Mouse (Mus musculus) forebrain, postnatal 0 days (tissue): ENCODE measurements around the gene Prrg3. TPM values are rescaled to one million over a fixed set of nuclear protein-coding genes. Genes with fewer than 3 reads are reported as not detected.
A peak's percentile ranks its signal among the peaks of the same experiment; 100 is the strongest.
"Not testable (repeated sequence)": the region's sequence is repeated elsewhere in the genome, so short reads cannot be mapped to it uniquely, and the experiment has no call there.

Experiments used
- ATAC-seq: fragments of 200-750 bp; cut with Nextera tagmentation; 2 replicates; pipeline ENCODE4 v1.8.0; 2017; ENCODE audit warnings: mild to moderate bottlenecking, moderate library complexity
- DNase-seq: peaks from one replicate; pipeline ENCODE4 v3.0.0-alpha.2; 2015
- H3K27ac ChIP-seq: fragments of 300-500 bp; sonication (generic); 2 replicates; pipeline ENCODE4 v1.5.1; 2014; ENCODE audit warnings: low read depth, mild to moderate bottlenecking, antibody characterized with exemption, low read length, moderate library complexity, mixed read lengths
- H3K27me3 ChIP-seq: fragments of 300-500 bp; sonication (generic); 2 replicates; pipeline ENCODE4 v1.6.1; 2014; ENCODE audit warnings: mild to moderate bottlenecking, low read length, mixed read lengths; ENCODE audit not compliant: insufficient read depth
- H3K36me3 ChIP-seq: fragments of 300-500 bp; sonication (generic); 2 replicates; pipeline ENCODE4 v1.6.1; 2014; ENCODE audit warnings: mild to moderate bottlenecking, moderate library complexity; ENCODE audit not compliant: insufficient read depth
- H3K4me1 ChIP-seq: fragments of 300-500 bp; sonication (generic); 2 replicates; pipeline ENCODE4 v1.6.1; 2014; ENCODE audit warnings: antibody characterized with exemption; ENCODE audit not compliant: insufficient read depth
- H3K4me2 ChIP-seq: fragments of 300-500 bp; sonication (generic); 2 replicates; pipeline ENCODE4 v1.6.1; 2014; ENCODE audit warnings: low read depth, mild to moderate bottlenecking, moderate library complexity
- H3K4me3 ChIP-seq: fragments of 300-500 bp; sonication (generic); 2 replicates; pipeline ENCODE4 v1.5.1; 2014; ENCODE audit warnings: low read depth, low read length, mixed read lengths
- H3K9ac ChIP-seq: fragments of 300-500 bp; sonication (generic); 2 replicates; pipeline ENCODE4 v1.6.1; 2014; ENCODE audit warnings: mild to moderate bottlenecking
- H3K9me3 ChIP-seq: fragments of 300-500 bp; sonication (generic); 2 replicates; pipeline ENCODE4 v1.6.1; 2016; ENCODE audit warnings: low read length
- CTCF ChIP-seq: sonication (generic); IDR thresholded peaks from 2 replicates; pipeline ENCODE4 v1.5.1; 2016; ENCODE audit warnings: antibody characterized with exemption, control low read depth, low read depth
- WGBS: fragments of 180-500 bp; shearing (Covaris S2); extraction: QIAGEN DNeasy Blood & Tissue Kit; methylation state at CpG from one replicate; pipeline ENCODE4 v1.1.7; 2014; 5-methylcytosine and 5-hydroxymethylcytosine counted together
- polyA plus RNA-seq: library from polyadenylated mRNA; unstranded; fragments of >200 nt; fragmentation: Nextera tagmentation; extraction: Ambion mirVana; gene quantifications from 2 replicates; pipeline ENCODE4 v1.2.1, GENCODE M21; 2015
- total RNA-seq: library from RNA; depleted of rRNA; stranded (reverse); fragments of >200 nt; gene quantifications from 2 replicates; pipeline ENCODE4 v1.2.3, GENCODE M21; 2014

Prrg3 gene
- total and polyA plus RNA-seq, 2 experiments from 2014 or later = 7.5 to 16.9 TPM

- no peak for ATAC-seq
- Histone ChIP-seq H3K4me3 (no peak within 1 kb of the TSS), H3K4me1 (no peaks in the 10 kb centered on the region), H3K36me3 (no peaks in the 10 kb centered on the region), H3K9ac (no peak within 1 kb of the TSS), H3K4me2 (no peak within 1 kb of the TSS), H3K27ac (no peak within 1 kb of the TSS), H3K27me3 (no peaks in the 10 kb centered on the region), H3K9me3 (no peaks in the 10 kb centered on the region)
- TF ChIP-seq CTCF = no peak
- 88% methylated on average over 2 of the region's 2 CpGs for WGBS
- DNase-seq = no peak
These were observed 10.3 kb downstream of the Prrg3 start, which contains the start of gene Fate1 for GRCm38 (mm10) chrX:71972686-71973085. Gene Fate1 (plus strand): TSS chrX:71972986.

DNA sequence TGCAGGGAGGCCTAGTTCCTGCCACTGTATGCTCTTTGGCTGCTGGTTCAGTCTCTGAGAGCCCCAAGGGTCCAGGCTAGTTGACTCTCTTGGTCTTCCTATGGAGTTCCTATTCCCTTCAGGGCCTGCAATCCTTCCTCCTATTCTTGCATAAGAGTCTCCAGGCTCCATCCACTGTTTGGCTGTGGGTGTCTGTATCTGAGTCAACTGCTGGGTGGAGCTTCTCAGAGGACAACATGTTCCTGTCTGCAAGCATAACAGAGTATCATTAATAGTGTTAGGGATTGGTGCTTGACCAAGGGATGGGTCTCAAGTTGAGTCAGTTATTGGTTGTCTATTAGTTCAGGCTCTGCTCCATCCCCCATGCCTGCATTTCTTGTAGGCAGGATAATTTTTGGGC, 15.3 kb downstream of the Prrg3 start:
- not testable (repeated sequence) for H3K4me2 ChIP-seq, H3K27ac ChIP-seq, H3K4me1 ChIP-seq, H3K9me3 ChIP-seq, H3K4me3 ChIP-seq, DNase-seq, ATAC-seq, H3K36me3 ChIP-seq, H3K27me3 ChIP-seq, H3K9ac ChIP-seq

GRCm38 (mm10) chrX:71980443-71980842, 18.0 kb downstream of the Prrg3 start:
- no peak for TF ChIP-seq CTCF
- Histone ChIP-seq H3K4me2 (no peak overlapping the region), H3K36me3 (no peaks in the 10 kb centered on the region), H3K4me1 (no peaks in the 10 kb centered on the region), H3K27ac (no peak overlapping the region), H3K9ac (no peak overlapping the region), H3K9me3 (no peaks in the 10 kb centered on the region), H3K4me3 (no peak overlapping the region), H3K27me3 (no peaks in the 10 kb centered on the region)
- 80% methylated on average over 3 of the region's 3 CpGs for WGBS
- ATAC-seq = no peak
- no peak for DNase-seq

DNA sequence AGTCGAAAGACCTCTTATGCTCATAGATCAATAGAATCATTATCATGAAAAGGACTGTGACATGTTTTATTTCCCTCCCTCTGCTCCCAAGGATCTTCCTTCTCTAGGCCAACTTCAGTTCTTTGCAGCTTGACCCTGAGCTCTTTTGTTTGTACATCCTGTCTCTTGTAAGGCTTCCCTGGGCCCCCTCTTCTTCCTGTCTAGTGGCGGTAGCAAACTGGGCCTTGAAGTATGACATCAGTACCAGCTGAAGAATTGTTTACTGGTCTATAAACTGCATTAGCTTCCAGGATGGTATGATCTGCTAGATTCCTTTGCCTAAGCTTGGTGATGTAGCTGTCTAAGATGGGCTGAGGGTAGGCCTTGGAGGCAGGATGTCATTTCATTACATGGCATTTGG, 18.9 kb downstream of the Prrg3 start:
- H3K4me1 ChIP-seq = no peaks in the 10 kb centered on the region
- H3K27me3 ChIP-seq = no peaks in the 10 kb centered on the region
- no peak overlapping the region for H3K4me3 ChIP-seq
- 76% methylated on average over 2 of the region's 2 CpGs for WGBS
- DNase-seq (no peak), ATAC-seq (no peak)
- no peaks in the 10 kb centered on the region for H3K36me3 ChIP-seq
- no peak overlapping the region for H3K27ac ChIP-seq
- no peak overlapping the region for H3K4me2 ChIP-seq
- no peak for TF ChIP-seq CTCF
- no peaks in the 10 kb centered on the region for H3K9me3 ChIP-seq
- no peak overlapping the region for H3K9ac ChIP-seq

- H3K9me3 ChIP-seq = no peaks in the 10 kb centered on the region
- ATAC-seq = no peak
- no peaks in the 10 kb centered on the region for H3K36me3 ChIP-seq
- no peak for DNase-seq
- no peak for TF ChIP-seq CTCF
- no peaks in the 10 kb centered on the region for H3K4me1 ChIP-seq
- no peak overlapping the region for H3K9ac ChIP-seq
- H3K27ac ChIP-seq = no peak overlapping the region
- no peak overlapping the region for H3K4me2 ChIP-seq
- WGBS = 62% methylated on average over 2 of the region's 2 CpGs
- no peak overlapping the region for H3K4me3 ChIP-seq
- H3K27me3 ChIP-seq = no peaks in the 10 kb centered on the region
These were observed 20.8 kb downstream of the Prrg3 start for GRCm38 (mm10) chrX:71983205-71983604.

DNA sequence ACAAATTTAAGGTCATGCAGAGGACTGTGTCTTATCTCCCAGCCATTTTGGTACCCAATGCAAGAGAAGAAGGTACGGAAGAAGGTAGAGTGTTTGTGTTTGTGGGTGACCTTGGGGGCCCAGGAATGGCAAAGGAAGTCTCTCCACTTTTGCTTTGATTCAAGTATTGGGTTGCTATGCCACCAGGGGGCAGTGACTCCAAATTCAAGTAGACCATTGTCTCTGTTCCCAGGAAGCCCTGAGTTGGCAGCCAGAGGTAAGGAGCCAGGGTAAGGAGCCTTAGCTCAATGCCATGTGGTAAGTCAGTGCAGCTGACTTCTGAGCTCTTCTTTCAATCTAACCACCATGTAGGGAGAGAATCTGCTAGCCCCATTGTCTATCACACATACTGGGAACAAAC, 21.4 kb downstream of the Prrg3 start:
- WGBS = 72% methylated on average over 1 of the region's 1 CpGs
- no peaks in the 10 kb centered on the region for H3K27me3 ChIP-seq
- H3K9ac ChIP-seq = no peak overlapping the region
- H3K4me1 ChIP-seq = no peaks in the 10 kb centered on the region
- 0 out of 2 replicates have a peak, but pooled peaks have one; percentile 8 for TF ChIP-seq CTCF
- no peak overlapping the region for H3K4me3 ChIP-seq
- no peak for DNase-seq
- H3K27ac ChIP-seq = no peak overlapping the region
- H3K4me2 ChIP-seq = no peak overlapping the region
- H3K9me3 ChIP-seq = no peaks in the 10 kb centered on the region
- ATAC-seq = no peak
- H3K36me3 ChIP-seq = no peaks in the 10 kb centered on the region

DNA sequence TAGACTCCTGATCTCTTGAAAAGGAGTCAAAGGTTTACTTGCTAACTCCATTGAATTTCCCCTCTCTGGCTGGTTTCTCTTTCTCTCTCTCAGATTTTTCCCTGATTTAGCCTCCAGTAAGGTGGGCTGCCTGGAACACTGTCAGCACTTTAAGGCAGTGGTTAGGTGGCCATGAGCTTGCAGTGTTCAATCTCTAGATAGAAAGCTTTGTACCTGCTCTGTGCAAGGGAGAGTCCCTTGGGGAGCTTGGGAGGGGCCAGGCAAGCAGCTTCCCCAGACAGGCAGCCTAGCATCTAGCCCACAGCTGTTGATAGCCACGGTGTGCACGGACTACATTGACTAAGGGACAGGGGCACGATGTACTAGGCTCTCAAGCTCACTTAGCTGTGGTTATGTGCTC, 29.1 kb downstream of the Prrg3 start, which contains the start of gene Cnga2:
TSS of gene Cnga2 (plus strand) at position 301 of the 400 bp plus-strand sequence.
- WGBS = 79% methylated on average over 3 of the region's 3 CpGs
- H3K4me3 ChIP-seq = no peak within 1 kb of the TSS
- ATAC-seq (no peak), DNase-seq (no peak)
- no peak within 1 kb of the TSS for H3K4me2 ChIP-seq
- TF ChIP-seq CTCF = no peak
- H3K9me3 ChIP-seq = no peaks in the 10 kb centered on the region
- no peaks in the 10 kb centered on the region for H3K4me1 ChIP-seq
- no peaks in the 10 kb centered on the region for H3K36me3 ChIP-seq
- H3K9ac ChIP-seq = no peak within 1 kb of the TSS
- H3K27ac ChIP-seq = no peak within 1 kb of the TSS
- H3K27me3 ChIP-seq = no peaks in the 10 kb centered on the region

GRCm38 (mm10) chrX:71995972-71996371, 33.5 kb downstream of the Prrg3 start:
- Histone ChIP-seq H3K4me1 (no peaks in the 10 kb centered on the region), H3K4me3 (no peak overlapping the region), H3K27ac (no peak overlapping the region), H3K4me2 (no peak overlapping the region), H3K9me3 (no peaks in the 10 kb centered on the region), H3K36me3 (no peaks in the 10 kb centered on the region), H3K9ac (no peak overlapping the region), H3K27me3 (no peaks in the 10 kb centered on the region)
- 67% methylated on average over 1 of the region's 1 CpGs for WGBS
- ATAC-seq (no peak), DNase-seq (no peak)
- no peak for TF ChIP-seq CTCF
